Mouse (Mus musculus) limb, embryonic 10.5 days (tissue): ENCODE results near the gene Fcna. TPM values are rescaled to one million over a fixed set of nuclear protein-coding genes. Genes with fewer than 3 reads are reported as not detected.

Source experiments
- DNase-seq: peaks from one replicate; pipeline ENCODE4 v3.0.0-alpha.2; 2017; ENCODE audit warnings: low spot score
- H3K27ac ChIP-seq: fragments of 300-500 bp; sonication (generic); 2 replicates; pipeline ENCODE4 v1.5.1; 2016; ENCODE audit warnings: mild to moderate bottlenecking
- H3K27me3 ChIP-seq: fragments of 300-500 bp; sonication (generic); 2 replicates; pipeline ENCODE4 v1.6.1; 2016; ENCODE audit warnings: low read depth, mild to moderate bottlenecking; ENCODE audit not compliant: poor library complexity, severe bottlenecking
- H3K36me3 ChIP-seq: fragments of 300-500 bp; sonication (generic); 2 replicates; pipeline ENCODE4 v1.6.1; 2016; ENCODE audit warnings: mild to moderate bottlenecking, moderate library complexity
- H3K4me1 ChIP-seq: fragments of 300-500 bp; sonication (generic); 2 replicates; pipeline ENCODE4 v1.6.1; 2016
- H3K4me3 ChIP-seq: fragments of 300-500 bp; sonication (generic); 2 replicates; pipeline ENCODE4 v1.5.1; 2016; ENCODE audit warnings: mild to moderate bottlenecking, moderate library complexity
- H3K9me3 ChIP-seq: fragments of 300-500 bp; sonication (generic); replicated peaks from 2 replicates; pipeline ENCODE4 v1.6.1; 2016; ENCODE audit warnings: mild to moderate bottlenecking
- WGBS: fragments of 180-500 bp; shearing (Covaris S2); methylation state at CpG from one replicate; pipeline ENCODE4 v1.1.7; 2016; 5-methylcytosine and 5-hydroxymethylcytosine counted together
- polyA plus RNA-seq: library from polyadenylated mRNA; unstranded; fragments of >200 nt; fragmentation: Nextera tagmentation; extraction: Ambion mirVana; gene quantifications from 2 replicates; pipeline ENCODE4 v1.2.1, GENCODE M21; 2016

Fcna gene
- polyA plus RNA-seq, 1 experiment from 2014 or later, result 0.34 TPM

- H3K4me3 ChIP-seq, result no peak overlapping the region
- DNase-seq, result no peak
- peaks cover 68% of the 10 kb centered on the region for H3K4me1 ChIP-seq
- H3K36me3 ChIP-seq, result peaks cover 33% of the 10 kb centered on the region
- H3K9me3 ChIP-seq, result no peaks in the 10 kb centered on the region
- peaks cover 59% of the 10 kb centered on the region for H3K27me3 ChIP-seq
- no peak overlapping the region for H3K27ac ChIP-seq
- 51% methylated on average over 6 of the region's 6 CpGs for WGBS
These were observed 47.2 kb downstream of the Fcna start for GRCm38 (mm10) chr2:25580621-25581101.

GRCm38 (mm10) chr2:25579737-25580460 is 47.9 kb downstream of the Fcna start:
- Histone ChIP-seq H3K4me3 (peak overlapping the region; percentile 44), H3K27ac (no peak overlapping the region), H3K4me1 (peaks cover 76% of the 10 kb centered on the region), H3K36me3 (peaks cover 25% of the 10 kb centered on the region), H3K27me3 (peaks cover 62% of the 10 kb centered on the region), H3K9me3 (no peaks in the 10 kb centered on the region)
- DNase-seq, result peak; percentile 64
- WGBS, result 5% methylated on average over 27 of the region's 27 CpGs

- DNase-seq, result peak; percentile 68
- H3K4me1 ChIP-seq, result peaks cover 79% of the 10 kb centered on the region
- H3K4me3 ChIP-seq, result peak overlapping the region; percentile 44
- H3K36me3 ChIP-seq, result peaks cover 17% of the 10 kb centered on the region
- peaks cover 62% of the 10 kb centered on the region for H3K27me3 ChIP-seq
- no peaks in the 10 kb centered on the region for H3K9me3 ChIP-seq
- H3K27ac ChIP-seq, result peak overlapping the region; percentile 33; the same call in 1 of the 2 replicates
- 6% methylated on average over 77 of the region's 77 CpGs for WGBS
These were observed 48.8 kb downstream of the Fcna start for GRCm38 (mm10) chr2:25578796-25579736.

- WGBS, result 5% methylated on average over 75 of the region's 75 CpGs
- DNase-seq, result peak; percentile 71
- Histone ChIP-seq H3K27ac (peak overlapping the region; percentile 67), H3K27me3 (peaks cover 62% of the 10 kb centered on the region), H3K36me3 (peaks cover 10% of the 10 kb centered on the region), H3K9me3 (no peaks in the 10 kb centered on the region), H3K4me1 (peaks cover 83% of the 10 kb centered on the region), H3K4me3 (peak overlapping the region; percentile 44)
These were observed 49.7 kb downstream of the Fcna start for GRCm38 (mm10) chr2:25577951-25578795.

GRCm38 (mm10) chr2:25576965-25577891 is 50.6 kb downstream of the Fcna start:
- H3K4me3 ChIP-seq, result peak overlapping the region; percentile 44
- H3K36me3 ChIP-seq, result peaks cover 11% of the 10 kb centered on the region
- peaks cover 76% of the 10 kb centered on the region for H3K4me1 ChIP-seq
- peak; percentile 45 for DNase-seq
- 15% methylated on average over 92 of the region's 92 CpGs for WGBS
- H3K27ac ChIP-seq, result peak overlapping the region; percentile 67
- peaks cover 62% of the 10 kb centered on the region for H3K27me3 ChIP-seq
- H3K9me3 ChIP-seq, result no peaks in the 10 kb centered on the region

GRCm38 (mm10) chr2:25576028-25576850 is 51.6 kb downstream of the Fcna start:
- DNase-seq, result no peak
- 72% methylated on average over 16 of the region's 16 CpGs for WGBS
- Histone ChIP-seq H3K9me3 (no peaks in the 10 kb centered on the region), H3K4me3 (peak overlapping the region; percentile 70; the same call in 1 of the 2 replicates), H3K36me3 (peaks cover 20% of the 10 kb centered on the region), H3K27me3 (peaks cover 59% of the 10 kb centered on the region), H3K27ac (peak overlapping the region; percentile 93; the same call in 1 of the 2 replicates), H3K4me1 (peaks cover 70% of the 10 kb centered on the region)

GRCm38 (mm10) chr2:25575432-25576027 is 52.3 kb downstream of the Fcna start:
- 19% methylated on average over 21 of the region's 21 CpGs for WGBS
- H3K4me1 ChIP-seq, result peaks cover 65% of the 10 kb centered on the region
- peaks cover 27% of the 10 kb centered on the region for H3K36me3 ChIP-seq
- peak; percentile 77 for DNase-seq
- H3K4me3 ChIP-seq, result peak overlapping the region; percentile 70
- no peaks in the 10 kb centered on the region for H3K9me3 ChIP-seq
- H3K27ac ChIP-seq, result peak overlapping the region; percentile 93
- peaks cover 52% of the 10 kb centered on the region for H3K27me3 ChIP-seq

Other genes starting within 250 kb of the Fcna start
- gene Entpd2, start 232.2 kb downstream of the Fcna start, polyA plus RNA-seq, result 0.19 TPM in 1 of 2 replicates, not detected in the other
- gene Npdc1, start 228.7 kb downstream of the Fcna start, polyA plus RNA-seq, result 5.7 and 8.1 TPM in 2 replicates
- gene Fut7, start 204.8 kb downstream of the Fcna start, polyA plus RNA-seq, result not detected in 2 replicates
- gene Abca2, start 199.3 kb downstream of the Fcna start, polyA plus RNA-seq, result 2.8 and 4.4 TPM in 2 replicates
- 0.30 and 1.1 TPM in 2 replicates for gene Clic3, start 171.2 kb downstream of the Fcna start, polyA plus RNA-seq
- 10.0 and 14.6 TPM in 2 replicates for gene Paxx, start 166.9 kb downstream of the Fcna start, polyA plus RNA-seq
- gene Ptgds, start 158.0 kb downstream of the Fcna start, polyA plus RNA-seq, result not detected in 2 replicates
- gene Lcn12, start 134.1 kb downstream of the Fcna start, polyA plus RNA-seq, result not detected in 2 replicates
- gene Fbxw5, start 127.3 kb downstream of the Fcna start, polyA plus RNA-seq, result 83.6 and 94.6 TPM in 2 replicates
- 6.1 and 7.0 TPM in 2 replicates for gene C8g, start 126.3 kb downstream of the Fcna start, polyA plus RNA-seq
- 46.1 and 46.2 TPM in 2 replicates for gene Traf2, start 81.1 kb downstream of the Fcna start, polyA plus RNA-seq
- gene Edf1, start 70.2 kb downstream of the Fcna start, polyA plus RNA-seq, result 307 and 320 TPM in 2 replicates
- gene Mamdc4, start 53.2 kb downstream of the Fcna start, polyA plus RNA-seq, result 2.3 and 8.2 TPM in 2 replicates
- 157 and 161 TPM in 2 replicates for gene Phpt1, start 52.8 kb downstream of the Fcna start, polyA plus RNA-seq
- 0.06 and 0.08 TPM in 2 replicates for gene Ajm1, start 46.3 kb downstream of the Fcna start, polyA plus RNA-seq
- 83.3 and 88.5 TPM in 2 replicates for gene Rabl6, start 19.5 kb downstream of the Fcna start, polyA plus RNA-seq
- 0.13 TPM in 1 of 2 replicates, not detected in the other for gene Ccdc183, start 10.4 kb downstream of the Fcna start, polyA plus RNA-seq
- gene Tmem141, start 6.0 kb downstream of the Fcna start, polyA plus RNA-seq, result 17.0 and 20.7 TPM in 2 replicates
- not detected in 2 replicates for gene Lcn8, start 25.1 kb upstream of the Fcna start, polyA plus RNA-seq
- not detected in 2 replicates for gene Lcn5, start 29.9 kb upstream of the Fcna start, polyA plus RNA-seq
- gene Lcn6, start 48.8 kb upstream of the Fcna start, polyA plus RNA-seq, result not detected in 2 replicates
- not detected in 2 replicates for gene Lcn10, start 54.7 kb upstream of the Fcna start, polyA plus RNA-seq
- not detected in 2 replicates for gene Obp2a, start 72.0 kb upstream of the Fcna start, polyA plus RNA-seq
- gene Bmyc, start 78.7 kb upstream of the Fcna start, polyA plus RNA-seq, result 73.4 and 77.5 TPM in 2 replicates
- gene Obp2b, start 109.0 kb upstream of the Fcna start, polyA plus RNA-seq, result not detected in 2 replicates
- not detected in 2 replicates for gene Lcn3, start 137.5 kb upstream of the Fcna start, polyA plus RNA-seq
- gene Lcn11, start 149.0 kb upstream of the Fcna start, polyA plus RNA-seq, result not detected in 2 replicates
- not detected in 2 replicates for gene Gm13539, start 154.2 kb upstream of the Fcna start, polyA plus RNA-seq
- gene Glt6d1, start 187.8 kb upstream of the Fcna start, polyA plus RNA-seq, result not detected in 2 replicates
- not detected in 2 replicates for gene Lcn9, start 195.1 kb upstream of the Fcna start, polyA plus RNA-seq
- not detected in 2 replicates for gene Sohlh1, start 219.2 kb upstream of the Fcna start, polyA plus RNA-seq
- gene Kcnt1, start 235.7 kb upstream of the Fcna start, polyA plus RNA-seq, result 0.20 TPM in 1 of 2 replicates, not detected in the other